Mouse (Mus musculus) megakaryocyte, embryonic 14.5 days (primary cell): ENCODE data around the gene Btnl6. TPM values are rescaled to one million over a fixed set of nuclear protein-coding genes. Genes with fewer than 3 reads are reported as not detected.

ENCODE experiments used
- H3K27me3 ChIP-seq: replicated peaks from 2 replicates; pipeline ENCODE3; 2012; ENCODE audit warnings: inconsistent platforms
- H3K36me3 ChIP-seq: replicated peaks from 2 replicates; pipeline ENCODE3; 2012; ENCODE audit warnings: low read length, inconsistent platforms, mixed read lengths
- H3K4me1 ChIP-seq: 2 replicates; pipeline ENCODE4 v1.6.1; 2012; ENCODE audit warnings: inconsistent platforms
- H3K4me3 ChIP-seq: replicated peaks from 2 replicates; pipeline ENCODE3; 2012; ENCODE audit warnings: moderate library complexity, mild to moderate bottlenecking, inconsistent platforms
- H3K9me3 ChIP-seq: 2 replicates; pipeline ENCODE4 v1.6.1; 2012; ENCODE audit warnings: inconsistent platforms
- FLI1 ChIP-seq: IDR thresholded peaks from 2 replicates; pipeline ENCODE4 v1.6.1; 2012; ENCODE audit warnings: low read length, inconsistent platforms, mixed read lengths
- GATA1 ChIP-seq: IDR thresholded peaks from 3 replicates; pipeline ENCODE4 v1.6.1; 2012; ENCODE audit warnings: mixed read lengths, low read length, inconsistent platforms, borderline replicate concordance
- polyA plus RNA-seq: library from polyadenylated mRNA; stranded (reverse); fragments of >175 nt; gene quantifications from 2 replicates; pipeline ENCODE4 v1.2.3, GENCODE M21; 2012; ENCODE audit warnings: low replicate concordance; ENCODE audit not compliant: insufficient read depth

The Btnl6 gene
- not detected in 2 replicates for polyA plus RNA-seq

DNA sequence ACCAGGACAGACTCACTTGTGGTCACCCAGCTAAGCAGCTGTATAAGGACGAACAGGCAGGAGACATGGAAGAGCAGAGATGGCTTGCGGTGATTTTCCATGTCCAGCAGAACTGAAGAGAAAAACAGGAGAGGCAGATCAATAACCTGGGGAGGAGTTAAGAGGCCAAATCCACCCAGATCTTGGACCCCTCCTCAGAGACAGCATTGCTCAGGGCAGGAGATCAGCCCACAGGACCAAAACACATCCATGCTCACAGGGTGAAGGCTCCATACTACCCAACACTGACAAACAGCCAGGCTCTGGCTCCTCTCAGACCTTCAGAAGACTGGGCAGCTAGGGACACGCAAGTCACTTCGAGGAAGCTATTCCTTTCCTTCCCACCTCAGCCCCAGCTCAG, at the start of gene Btnl6:
Gene Btnl6, minus strand, starts transcription at position 101 of the 400 bp plus-strand sequence.
- peaks cover 3% of the 10 kb centered on the region for H3K27me3 ChIP-seq
- no peaks in the 10 kb centered on the region for H3K36me3 ChIP-seq
- TF ChIP-seq FLI1 (no peak), GATA1 (no peak)
- H3K4me3 ChIP-seq: no peak within 1 kb of the TSS
- no peaks in the 10 kb centered on the region for H3K4me1 ChIP-seq
- H3K9me3 ChIP-seq: no peaks in the 10 kb centered on the region

DNA sequence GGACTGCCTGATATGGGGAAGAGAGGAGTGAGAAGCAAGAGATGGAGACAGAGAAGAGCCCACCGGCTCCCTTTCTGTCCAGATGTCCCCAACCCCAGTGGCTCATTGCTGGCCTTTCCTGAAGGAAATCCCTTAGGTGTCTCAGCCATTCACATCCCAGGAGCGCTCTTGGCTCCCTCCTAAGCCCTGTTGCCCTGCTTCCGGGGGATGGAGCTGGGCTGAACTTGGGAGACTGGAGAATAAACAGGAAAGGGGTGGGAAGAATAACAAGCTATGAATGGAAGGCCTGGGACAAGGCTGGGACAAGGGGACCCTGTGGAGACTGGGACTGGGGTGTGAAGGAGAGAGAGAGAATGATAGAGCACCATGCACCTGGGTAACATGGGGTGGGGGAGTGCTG, 47.6 kb upstream of the Btnl6 start:
- H3K27me3 ChIP-seq: peaks cover 51% of the 10 kb centered on the region
- H3K9me3 ChIP-seq: peaks cover 6% of the 10 kb centered on the region
- TF ChIP-seq FLI1: no peak
- no peak for TF ChIP-seq GATA1
- H3K36me3 ChIP-seq: no peaks in the 10 kb centered on the region
- H3K4me1 ChIP-seq: peaks cover 16% of the 10 kb centered on the region
- H3K4me3 ChIP-seq: no peak overlapping the region

DNA sequence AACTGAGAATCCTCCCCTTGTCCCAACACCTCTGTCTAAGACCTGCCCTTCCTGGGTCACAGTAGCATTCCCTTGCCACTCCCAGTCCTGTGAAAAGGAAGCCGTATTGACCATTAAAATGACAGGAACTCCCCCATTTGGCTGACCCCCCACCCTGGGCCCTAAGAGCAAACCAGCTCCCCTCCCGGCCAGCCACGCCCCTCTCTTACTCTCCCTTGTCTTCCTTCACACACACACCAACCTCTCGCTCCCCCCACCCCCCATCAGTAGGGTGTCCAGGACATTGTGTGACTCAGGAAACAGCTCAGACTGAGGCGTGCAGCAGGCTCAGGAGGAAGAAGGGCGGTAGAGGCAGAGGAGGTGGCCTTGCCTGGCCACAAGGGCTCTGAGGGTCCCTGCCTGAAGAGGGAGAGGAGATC, 46.9 kb upstream of the Btnl6 start, which contains the start of gene Notch4:
Gene Notch4, plus strand, starts transcription at position 266 of the 419 bp plus-strand sequence.
- peaks cover 16% of the 10 kb centered on the region for H3K4me1 ChIP-seq
- H3K4me3 ChIP-seq: peak within 1 kb of the TSS; percentile 59
- peaks cover 6% of the 10 kb centered on the region for H3K9me3 ChIP-seq
- no peaks in the 10 kb centered on the region for H3K36me3 ChIP-seq
- TF ChIP-seq FLI1: no peak
- TF ChIP-seq GATA1: no peak
- peaks cover 51% of the 10 kb centered on the region for H3K27me3 ChIP-seq

DNA sequence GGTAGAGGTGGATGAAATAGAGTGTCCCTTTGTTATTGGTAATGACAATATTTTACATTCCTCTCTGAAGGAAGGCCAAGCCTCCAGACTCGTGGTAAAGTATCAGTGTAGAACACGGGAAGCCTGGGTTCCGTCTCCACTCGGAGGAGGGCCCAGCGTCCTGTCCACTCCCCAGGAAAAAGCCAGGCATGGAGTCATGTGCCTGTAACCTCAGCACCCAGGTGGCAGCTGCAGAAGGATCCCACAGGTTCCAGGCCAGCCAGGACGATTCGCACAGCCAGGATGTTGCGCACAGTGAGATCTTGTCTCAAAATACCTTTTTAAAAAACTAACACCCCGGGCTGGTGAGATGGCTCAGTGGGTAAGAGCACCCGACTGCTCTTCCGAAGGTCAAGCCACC, 46.2 kb upstream of the Btnl6 start:
- TF ChIP-seq GATA1: no peak
- no peak for TF ChIP-seq FLI1
- Histone ChIP-seq H3K27me3 (peaks cover 52% of the 10 kb centered on the region), H3K4me3 (no peak overlapping the region), H3K36me3 (no peaks in the 10 kb centered on the region), H3K4me1 (peaks cover 16% of the 10 kb centered on the region), H3K9me3 (peaks cover 6% of the 10 kb centered on the region)

DNA sequence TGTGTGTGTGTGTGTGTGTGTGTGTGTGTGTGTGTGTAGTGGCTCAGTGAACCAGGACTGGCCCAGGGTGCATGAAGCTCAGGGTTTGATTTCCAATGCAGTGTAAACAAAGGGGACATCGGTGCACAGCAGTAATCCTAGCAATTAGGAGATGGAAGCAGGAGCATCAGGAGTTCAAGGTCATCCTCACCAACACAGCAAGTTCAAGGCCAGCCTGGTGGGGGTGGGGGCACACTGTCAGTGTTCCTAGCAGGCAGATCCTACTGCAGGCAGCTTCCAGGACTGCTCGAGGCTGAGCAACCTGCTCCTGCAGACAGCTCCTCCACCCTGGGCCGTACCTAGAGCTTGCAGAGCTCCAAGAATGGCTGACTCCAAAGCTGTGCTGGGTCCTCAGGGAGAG, 45.4 kb upstream of the Btnl6 start:
- no peaks in the 10 kb centered on the region for H3K36me3 ChIP-seq
- TF ChIP-seq FLI1 (no peak), GATA1 (no peak)
- H3K4me1 ChIP-seq: peaks cover 16% of the 10 kb centered on the region
- H3K4me3 ChIP-seq: no peak overlapping the region
- peaks cover 6% of the 10 kb centered on the region for H3K9me3 ChIP-seq
- H3K27me3 ChIP-seq: peaks cover 54% of the 10 kb centered on the region

DNA sequence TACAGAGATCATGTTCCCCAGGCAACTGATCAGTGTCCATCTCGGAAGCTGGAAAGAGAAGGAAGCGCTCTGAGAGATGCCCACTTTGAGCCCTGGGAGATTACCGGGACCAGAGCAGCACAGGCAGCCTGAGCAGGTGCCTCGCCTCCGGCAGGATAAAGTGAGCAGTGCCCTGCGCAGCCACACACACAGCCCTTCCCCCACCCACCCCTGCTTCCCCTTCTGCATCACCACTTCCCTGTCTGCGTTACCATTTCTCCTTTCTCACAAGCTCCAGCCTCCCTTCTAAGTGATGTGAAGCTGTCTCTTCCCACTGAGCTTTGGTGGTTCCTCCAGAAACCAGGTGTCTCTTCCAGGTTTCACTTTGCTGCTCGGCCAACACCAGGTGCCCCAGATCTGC, 44.0 kb upstream of the Btnl6 start:
- H3K4me3 ChIP-seq: peak overlapping the region; percentile 42
- peaks cover 6% of the 10 kb centered on the region for H3K9me3 ChIP-seq
- peaks cover 54% of the 10 kb centered on the region for H3K27me3 ChIP-seq
- no peaks in the 10 kb centered on the region for H3K36me3 ChIP-seq
- peaks cover 22% of the 10 kb centered on the region for H3K4me1 ChIP-seq
- TF ChIP-seq FLI1 (no peak), GATA1 (no peak)

DNA sequence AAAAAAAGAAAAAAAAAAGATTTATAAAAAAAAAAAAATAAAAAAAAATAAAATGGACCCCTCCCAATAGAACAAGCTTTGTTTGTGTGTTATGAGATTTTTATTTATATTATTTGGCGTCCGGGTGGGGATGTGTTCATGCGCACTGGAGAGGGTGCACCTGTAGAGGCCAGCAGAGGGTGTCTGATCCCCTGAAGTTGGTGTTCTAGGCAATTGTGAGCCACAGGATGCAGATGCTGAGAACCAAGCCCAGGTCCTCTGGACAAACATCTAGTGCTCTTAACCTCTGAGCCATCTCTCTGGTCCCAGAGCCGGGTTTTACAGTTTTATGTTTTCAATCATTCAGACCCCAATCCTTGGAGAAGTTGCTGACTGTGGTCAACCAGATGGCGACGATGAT, 43.3 kb upstream of the Btnl6 start:
- TF ChIP-seq FLI1 (no peak), GATA1 (no peak)
- no peak overlapping the region for H3K4me3 ChIP-seq
- no peaks in the 10 kb centered on the region for H3K36me3 ChIP-seq
- H3K27me3 ChIP-seq: peaks cover 47% of the 10 kb centered on the region
- peaks cover 22% of the 10 kb centered on the region for H3K4me1 ChIP-seq
- H3K9me3 ChIP-seq: no peaks in the 10 kb centered on the region

DNA sequence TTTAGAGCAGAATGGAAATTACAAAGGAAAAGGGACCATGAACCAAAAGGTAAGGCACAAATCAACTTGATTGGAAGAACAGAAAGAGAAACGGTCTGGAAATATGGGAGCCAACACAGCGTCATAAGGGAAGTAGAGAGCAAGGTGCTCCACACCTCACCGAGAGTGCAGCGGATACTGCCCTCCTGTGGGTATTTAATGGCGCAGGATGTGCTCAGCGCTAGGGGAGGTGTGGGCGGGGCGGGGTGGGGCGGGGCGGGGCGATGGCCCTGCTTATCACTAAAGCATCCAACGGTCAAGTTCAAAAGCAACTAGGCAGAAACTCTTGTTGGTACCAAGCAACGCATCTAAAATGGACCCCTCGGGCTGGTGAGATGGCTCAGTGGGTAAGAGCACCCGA, 42.7 kb upstream of the Btnl6 start:
- Histone ChIP-seq H3K9me3 (no peaks in the 10 kb centered on the region), H3K4me3 (no peak overlapping the region), H3K27me3 (peaks cover 41% of the 10 kb centered on the region), H3K36me3 (no peaks in the 10 kb centered on the region), H3K4me1 (peaks cover 22% of the 10 kb centered on the region)
- TF ChIP-seq GATA1 (no peak), FLI1 (no peak)

DNA sequence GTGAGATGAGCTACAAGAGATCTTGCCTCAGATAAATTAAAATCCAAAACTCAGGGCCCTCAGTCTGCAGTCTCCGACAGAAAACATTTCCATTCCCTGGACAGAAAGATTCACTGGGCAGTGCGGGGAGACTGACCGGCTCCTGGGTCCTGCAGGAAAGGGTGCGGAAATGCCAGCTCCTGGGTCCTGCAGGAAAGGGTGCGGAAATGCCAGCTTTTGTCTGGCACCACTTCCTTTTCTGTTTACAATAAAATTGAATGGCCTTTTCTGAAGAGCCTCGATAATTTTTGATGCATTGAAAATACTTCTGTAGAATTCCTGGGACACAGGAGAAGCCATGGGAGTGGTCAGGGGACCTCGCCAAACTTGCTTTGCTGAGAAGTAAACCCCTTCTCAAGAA, 42.0 kb upstream of the Btnl6 start:
- no peaks in the 10 kb centered on the region for H3K36me3 ChIP-seq
- H3K9me3 ChIP-seq: no peaks in the 10 kb centered on the region
- H3K4me1 ChIP-seq: peaks cover 18% of the 10 kb centered on the region
- H3K4me3 ChIP-seq: no peak overlapping the region
- no peak for TF ChIP-seq GATA1
- TF ChIP-seq FLI1: no peak
- peaks cover 40% of the 10 kb centered on the region for H3K27me3 ChIP-seq

DNA sequence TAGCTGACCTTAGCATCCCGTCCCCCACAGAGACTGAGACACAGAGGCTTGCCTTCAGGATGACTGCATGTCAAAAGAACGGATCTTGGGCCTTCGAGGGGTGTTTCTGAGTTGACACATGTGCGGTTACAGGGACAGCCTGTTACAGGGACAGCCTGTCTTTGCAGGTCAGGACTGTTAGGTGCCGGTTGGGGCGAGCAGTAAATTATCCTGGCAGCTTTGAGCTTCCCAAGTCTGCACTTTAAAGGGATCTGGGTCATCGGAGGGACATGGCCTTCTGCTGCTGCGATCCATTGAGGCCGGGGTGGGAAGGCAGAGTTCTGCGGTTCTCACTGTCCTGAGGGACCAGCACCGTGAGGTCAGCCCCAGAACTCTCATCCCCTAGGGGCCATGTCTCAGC, 40.3 kb upstream of the Btnl6 start:
- Histone ChIP-seq H3K27me3 (peaks cover 37% of the 10 kb centered on the region), H3K36me3 (no peaks in the 10 kb centered on the region), H3K4me1 (peaks cover 15% of the 10 kb centered on the region), H3K4me3 (no peak overlapping the region), H3K9me3 (no peaks in the 10 kb centered on the region)
- TF ChIP-seq GATA1: no peak
- TF ChIP-seq FLI1: no peak

DNA sequence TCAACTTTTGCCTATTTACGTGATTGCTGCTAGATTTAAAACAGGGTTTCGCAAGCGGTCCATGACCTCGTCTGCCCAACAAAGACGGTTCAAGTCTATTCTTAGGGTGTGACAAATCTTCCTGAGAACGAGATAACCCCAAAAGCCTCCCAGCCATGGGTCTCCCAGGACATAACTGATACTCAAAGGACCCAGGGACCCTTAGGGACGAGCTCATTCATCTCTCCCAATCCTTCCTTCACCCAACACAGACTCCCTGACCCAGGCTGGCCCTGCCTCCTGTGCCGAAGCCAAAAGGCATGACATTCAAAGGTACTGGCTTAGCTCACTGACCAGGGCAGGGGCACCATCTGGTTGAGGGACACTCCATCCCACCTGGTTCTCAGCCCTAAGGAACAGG, 39.3 kb upstream of the Btnl6 start:
- peaks cover 13% of the 10 kb centered on the region for H3K4me1 ChIP-seq
- peaks cover 40% of the 10 kb centered on the region for H3K27me3 ChIP-seq
- no peaks in the 10 kb centered on the region for H3K9me3 ChIP-seq
- no peaks in the 10 kb centered on the region for H3K36me3 ChIP-seq
- TF ChIP-seq GATA1 (no peak), FLI1 (no peak)
- no peak overlapping the region for H3K4me3 ChIP-seq
